Comparison of ENCODE assay signal across 10 mouse cellular contexts in genomic region chr7:16905491-16906021, GRCm38 (mm10). TPM values are rescaled to one million over a fixed set of nuclear protein-coding genes. Genes with fewer than 3 reads are reported as not detected.
DNase-seq lines count a peak whose midpoint lies in the region; ATAC-seq and TF ChIP-seq lines count a peak whose summit lies in the region.
"Had no signal": no experiment of that assay in that cellular context is flagged by ENCODE, and none has a peak within 500 bp of the region (broad histone marks: within the 10 kb centered on the region; RNA-seq: fewer than 3 reads in every experiment).

No protein-coding gene starts in this region.

- no peak for ATAC-seq in intestine, embryonic 15.5 days
- no peak for ATAC-seq in intestine, postnatal 0 days
- ATAC-seq in heart, embryonic 15.5 days (replicated peaks; ENCODE audit: insufficient number of reproducible peaks, insufficient read depth, low FRiP score, low read depth), result no peak
- ATAC-seq in lung, postnatal 0 days, result peak; percentile 56

- TF ChIP-seq EP300 in MEL (IDR thresholded peaks at IDR 0.05; ENCODE audit: low read depth in 1 of 2, low read length in 2 of 2), result 0 out of 4 replicates have a peak, but pooled peaks of 1 of the 2 experiments have one; percentile 36
- no peak for TF ChIP-seq EP300 in lung, postnatal 0 days (IDR thresholded peaks at IDR 0.05)

- no peaks in the 10 kb centered on the region for H3K9me3 ChIP-seq in intestine, embryonic 15.5 days
- no peaks in the 10 kb centered on the region for H3K9me3 ChIP-seq in intestine, postnatal 0 days (ENCODE audit: control insufficient read depth)
- H3K9me3 ChIP-seq in MEL (replicated peaks; ENCODE audit: insufficient read depth, low read length), result no peaks in the 10 kb centered on the region
- H3K9me3 ChIP-seq in heart, embryonic 15.5 days (replicated peaks), result no peaks in the 10 kb centered on the region
- H3K9me3 ChIP-seq in lung, postnatal 0 days (ENCODE audit: low read length), result no peaks in the 10 kb centered on the region
- H3K9me3 ChIP-seq: embryonic facial prominence, embryonic 13.5 days; neural tube, embryonic 12.5 days had no signal

- peaks cover 58% of the 10 kb centered on the region for H3K4me1 ChIP-seq in intestine, embryonic 15.5 days (replicated peaks)
- no peaks in the 10 kb centered on the region for H3K4me1 ChIP-seq in intestine, postnatal 0 days (replicated peaks; ENCODE audit: control insufficient read depth, insufficient read depth, low read length)
- H3K4me1 ChIP-seq in MEL (ENCODE audit: control insufficient read depth in 1 of 2, insufficient read depth in 2 of 2, low read length in 2 of 2), result peaks cover 6 to 47% of the 10 kb centered on the region in 2 experiments
- peaks cover 54% of the 10 kb centered on the region for H3K4me1 ChIP-seq in heart, embryonic 15.5 days (replicated peaks)
- peaks cover 4% of the 10 kb centered on the region for H3K4me1 ChIP-seq in lung, postnatal 0 days (ENCODE audit: insufficient read depth, low read depth, low read length)

- no peaks in the 10 kb centered on the region for H3K27me3 ChIP-seq in intestine, embryonic 15.5 days (replicated peaks)
- H3K27me3 ChIP-seq in intestine, postnatal 0 days (replicated peaks; ENCODE audit: control insufficient read depth, insufficient read depth, low read length), result peaks cover 2% of the 10 kb centered on the region; the same call in 1 of the 2 replicates
- H3K27me3 ChIP-seq in MEL (ENCODE audit: control insufficient read depth in 1 of 2, insufficient read depth in 2 of 2, low read length in 2 of 2), result no peaks in the 10 kb centered on the region; a peak in 2 of 4 replicates
- peaks cover 62% of the 10 kb centered on the region for H3K27me3 ChIP-seq in heart, embryonic 15.5 days
- H3K27me3 ChIP-seq in lung, postnatal 0 days (replicated peaks; ENCODE audit: insufficient read depth, low read length), result no peaks in the 10 kb centered on the region
- H3K27me3 ChIP-seq: embryonic facial prominence, embryonic 13.5 days had no signal

- TF ChIP-seq CTCF in intestine, postnatal 0 days (IDR thresholded peaks at IDR 0.05; ENCODE audit: low read depth), result no peak
- TF ChIP-seq CTCF in MEL (IDR thresholded peaks at IDR 0.05 in 2 of 3, conservative IDR thresholded peaks at IDR 0.05 in 1 of 3; ENCODE audit: control insufficient read depth in 1 of 3, insufficient read depth in 1 of 3, low read depth in 2 of 3, low read length in 3 of 3, poor library complexity in 1 of 3, severe bottlenecking in 1 of 3), result no peak
- no peak for TF ChIP-seq CTCF in lung, postnatal 0 days (IDR thresholded peaks at IDR 0.05)

- no peak overlapping the region for H3K4me3 ChIP-seq in intestine, embryonic 15.5 days (replicated peaks)
- no peak overlapping the region for H3K4me3 ChIP-seq in intestine, postnatal 0 days (ENCODE audit: low read depth, low read length)
- H3K4me3 ChIP-seq in MEL (ENCODE audit: control insufficient read depth in 1 of 2, insufficient read depth in 1 of 2, low read depth in 2 of 2, low read length in 2 of 2), result peak overlapping the region; percentile 33 to 44
- no peak overlapping the region for H3K4me3 ChIP-seq in heart, embryonic 15.5 days
- H3K4me3 ChIP-seq in lung, postnatal 0 days (ENCODE audit: low read depth, low read length), result no peak overlapping the region
- H3K4me3 ChIP-seq: embryonic facial prominence, embryonic 13.5 days; neural tube, embryonic 12.5 days had no signal

- no peak; a peak in 1 of 4 replicates for TF ChIP-seq POLR2A in MEL (IDR thresholded peaks at IDR 0.05; ENCODE audit: control insufficient read depth in 1 of 2, insufficient read depth in 1 of 2, low read depth in 1 of 2, low read length in 2 of 2, poor library complexity in 1 of 2)

- peak; percentile 82 for DNase-seq in MEL (ENCODE audit: low read depth, low spot score)
- peak; percentile 48 for DNase-seq in lung, postnatal 0 days (ENCODE audit: low spot score)
- DNase-seq in layer of hippocampus, postnatal 25 days (ENCODE audit: extremely low spot score in 1 of 2, low spot score in 1 of 2), result no peak
- no peak for DNase-seq in cerebellum, adult 9-11 months
- no peak for DNase-seq in layer of hippocampus, postnatal 36 days

- TF ChIP-seq RAD21 in MEL (IDR thresholded peaks at IDR 0.05; ENCODE audit: low read depth, low read length), result no peak

- H3K79me2 ChIP-seq in MEL (ENCODE audit: control insufficient read depth, insufficient read depth, low read length, poor library complexity), result peaks cover 27% of the 10 kb centered on the region

- WGBS in intestine, embryonic 15.5 days, result 41% methylated on average over 9 of the region's 9 CpGs
- 66% methylated on average over 9 of the region's 9 CpGs for WGBS in intestine, postnatal 0 days
- WGBS in heart, embryonic 15.5 days, result 43% methylated on average over 9 of the region's 9 CpGs
- 56% methylated on average over 9 of the region's 9 CpGs for whole genome bisulfite sequencing in lung, postnatal 0 days

- no peak overlapping the region for H3K9ac ChIP-seq in intestine, embryonic 15.5 days
- no peak overlapping the region for H3K9ac ChIP-seq in intestine, postnatal 0 days (ENCODE audit: low read depth, low read length)
- H3K9ac ChIP-seq in MEL (ENCODE audit: control insufficient read depth, low read depth, low read length, poor library complexity, severe bottlenecking), result peak overlapping the region; percentile 48
- H3K9ac ChIP-seq in heart, embryonic 15.5 days, result no peak overlapping the region
- H3K9ac ChIP-seq in lung, postnatal 0 days (replicated peaks; ENCODE audit: low read depth), result no peak overlapping the region
- H3K9ac ChIP-seq: neural tube, embryonic 12.5 days had no signal

- H3K4me2 ChIP-seq in intestine, embryonic 15.5 days (replicated peaks), result 0 out of 2 replicates have a peak overlapping the region, but pooled peaks have one; percentile 3
- no peak overlapping the region for H3K4me2 ChIP-seq in intestine, postnatal 0 days (replicated peaks; ENCODE audit: low read depth)
- no peak overlapping the region for H3K4me2 ChIP-seq in heart, embryonic 15.5 days
- H3K4me2 ChIP-seq in lung, postnatal 0 days (replicated peaks; ENCODE audit: low read depth, low read length), result no peak overlapping the region
- H3K4me2 ChIP-seq: neural tube, embryonic 12.5 days had no signal

- no peaks in the 10 kb centered on the region for H3K36me3 ChIP-seq in intestine, embryonic 15.5 days
- H3K36me3 ChIP-seq in intestine, postnatal 0 days (ENCODE audit: control insufficient read depth, insufficient read depth), result no peaks in the 10 kb centered on the region
- H3K36me3 ChIP-seq in MEL (ENCODE audit: control insufficient read depth in 1 of 2, insufficient read depth in 2 of 2, low read length in 2 of 2), result peaks cover 0 to 33% of the 10 kb centered on the region in 2 experiments
- H3K36me3 ChIP-seq in heart, embryonic 15.5 days, result no peaks in the 10 kb centered on the region
- H3K36me3 ChIP-seq in lung, postnatal 0 days (ENCODE audit: insufficient read depth, low read length), result no peaks in the 10 kb centered on the region
- H3K36me3 ChIP-seq: embryonic facial prominence, embryonic 13.5 days; neural tube, embryonic 12.5 days had no signal

- H3K27ac ChIP-seq in intestine, embryonic 15.5 days, result no peak overlapping the region
- H3K27ac ChIP-seq in intestine, postnatal 0 days (ENCODE audit: low read depth, low read length), result no peak overlapping the region; the same call in 1 of the 2 replicates
- peak overlapping the region; percentile 61 for H3K27ac ChIP-seq in MEL (ENCODE audit: control insufficient read depth, low read depth, low read length)
- H3K27ac ChIP-seq in heart, embryonic 15.5 days, result peak overlapping the region; percentile 10
- H3K27ac ChIP-seq in lung, postnatal 0 days (ENCODE audit: low read length), result 0 out of 2 replicates have a peak overlapping the region, but pooled peaks have one; percentile 43
- H3K27ac ChIP-seq: embryonic facial prominence, embryonic 13.5 days; neural tube, embryonic 12.5 days had no signal

RNA-seq across cellular contexts. Expression of gene Ptgir, which starts 0.7 kb away (rescaled TPM):
- polyA plus RNA-seq in intestine, embryonic 15.5 days (2015; fragmentation: Nextera tagmentation; extraction: Ambion mirVana), result 2.8 and 3.0 TPM in 2 replicates
- polyA plus RNA-seq in intestine, postnatal 0 days (2015; fragmentation: Nextera tagmentation; extraction: Ambion mirVana), result 1.7 and 1.8 TPM in 2 replicates
- total RNA-seq in MEL (2012; rRNA removed), result 19.6 and 22.8 TPM in 2 replicates
- 10 to 100 TPM in 1 of 2 experiments, not detected in 1; 23.7 TPM for polyA plus RNA-seq in MEL (2012; ENCODE audit: insufficient read depth in 1 of 2, insufficient read length in 2 of 2, low read depth in 1 of 2, low replicate concordance in 2 of 2, missing spikeins in 1 of 2)
- 0.86 and 1.2 TPM in 2 replicates for polyA plus RNA-seq in heart, embryonic 15.5 days (2015; fragmentation: Nextera tagmentation; extraction: Ambion mirVana)
- polyA plus RNA-seq in lung, postnatal 0 days (2015; fragmentation: Nextera tagmentation; extraction: Ambion mirVana), result 2.0 and 2.4 TPM in 2 replicates
- total RNA-seq in layer of hippocampus, postnatal 25 days (2021), result under 1 TPM in 1 of 2 experiments, not detected in 1; 0.09 TPM
- total RNA-seq in layer of hippocampus, postnatal 36 days (2021), result not detected

RNA-seq across cellular contexts. Expression of gene Gng8, which starts 14.0 kb away (rescaled TPM):
- polyA plus RNA-seq in intestine, embryonic 15.5 days (2015; fragmentation: Nextera tagmentation; extraction: Ambion mirVana), result 7.4 and 8.3 TPM in 2 replicates
- polyA plus RNA-seq in intestine, postnatal 0 days (2015; fragmentation: Nextera tagmentation; extraction: Ambion mirVana), result 4.7 and 5.3 TPM in 2 replicates
- total RNA-seq in MEL (2012; rRNA removed), result 0.39 TPM in 1 of 2 replicates, not detected in the other
- polyA plus RNA-seq in MEL (2012; ENCODE audit: insufficient read depth in 1 of 2, insufficient read length in 2 of 2, low read depth in 1 of 2, low replicate concordance in 2 of 2, missing spikeins in 1 of 2), result 1 to 10 TPM in 1 of 2 experiments, not detected in 1; 2.2 TPM
- polyA plus RNA-seq in heart, embryonic 15.5 days (2015; fragmentation: Nextera tagmentation; extraction: Ambion mirVana), result 4.2 and 5.2 TPM in 2 replicates
- polyA plus RNA-seq in lung, postnatal 0 days (2015; fragmentation: Nextera tagmentation; extraction: Ambion mirVana), result 5.2 and 6.6 TPM in 2 replicates
- total RNA-seq in layer of hippocampus, postnatal 25 days (2021), result 1 to 10 TPM; 2.5 to 3.2 TPM
- 1 to 10 TPM; 2.4 to 2.7 TPM for total RNA-seq in layer of hippocampus, postnatal 36 days (2021)

RNA-seq across cellular contexts. Expression of gene Calm3, which starts 18.4 kb away (rescaled TPM):
- 137 and 140 TPM in 2 replicates for polyA plus RNA-seq in intestine, embryonic 15.5 days (2015; fragmentation: Nextera tagmentation; extraction: Ambion mirVana)
- 236 and 241 TPM in 2 replicates for polyA plus RNA-seq in intestine, postnatal 0 days (2015; fragmentation: Nextera tagmentation; extraction: Ambion mirVana)
- total RNA-seq in MEL (2012; rRNA removed), result 450 and 482 TPM in 2 replicates
- polyA plus RNA-seq in MEL (2012; ENCODE audit: insufficient read depth in 1 of 2, insufficient read length in 2 of 2, low read depth in 1 of 2, low replicate concordance in 2 of 2, missing spikeins in 1 of 2), result 1,000 to 10,000 TPM in 1 of 2 experiments, 100 to 1,000 TPM in 1; 515 to 1,030 TPM
- polyA plus RNA-seq in heart, embryonic 15.5 days (2015; fragmentation: Nextera tagmentation; extraction: Ambion mirVana), result 96.4 and 98.4 TPM in 2 replicates
- 61.7 and 63.6 TPM in 2 replicates for polyA plus RNA-seq in lung, postnatal 0 days (2015; fragmentation: Nextera tagmentation; extraction: Ambion mirVana)
- 1,000 to 10,000 TPM; 2,256 to 2,439 TPM for total RNA-seq in layer of hippocampus, postnatal 25 days (2021)
- total RNA-seq in layer of hippocampus, postnatal 36 days (2021), result 1,000 to 10,000 TPM; 2,055 to 2,361 TPM

RNA-seq across cellular contexts. Expression of gene Dact3, which starts 30.4 kb away (rescaled TPM):
- polyA plus RNA-seq in intestine, embryonic 15.5 days (2015; fragmentation: Nextera tagmentation; extraction: Ambion mirVana), result 3.1 and 3.2 TPM in 2 replicates
- polyA plus RNA-seq in intestine, postnatal 0 days (2015; fragmentation: Nextera tagmentation; extraction: Ambion mirVana), result 3.4 and 3.7 TPM in 2 replicates
- total RNA-seq in MEL (2012; rRNA removed), result 0.31 and 0.49 TPM in 2 replicates
- 1 to 10 TPM in 1 of 2 experiments, not detected in 1; 2.1 TPM for polyA plus RNA-seq in MEL (2012; ENCODE audit: insufficient read depth in 1 of 2, insufficient read length in 2 of 2, low read depth in 1 of 2, low replicate concordance in 2 of 2, missing spikeins in 1 of 2)
- polyA plus RNA-seq in heart, embryonic 15.5 days (2015; fragmentation: Nextera tagmentation; extraction: Ambion mirVana), result 5.8 and 7.0 TPM in 2 replicates
- 4.2 and 4.3 TPM in 2 replicates for polyA plus RNA-seq in lung, postnatal 0 days (2015; fragmentation: Nextera tagmentation; extraction: Ambion mirVana)
- total RNA-seq in layer of hippocampus, postnatal 25 days (2021), result 100 to 1,000 TPM; 150 to 160 TPM
- total RNA-seq in layer of hippocampus, postnatal 36 days (2021), result 100 to 1,000 TPM; 146 to 149 TPM

RNA-seq across cellular contexts. Expression of gene Pnmal2, which starts 38.9 kb away (rescaled TPM):
- polyA plus RNA-seq in intestine, embryonic 15.5 days (2015; fragmentation: Nextera tagmentation; extraction: Ambion mirVana), result 8.1 and 8.3 TPM in 2 replicates
- 3.3 and 3.6 TPM in 2 replicates for polyA plus RNA-seq in intestine, postnatal 0 days (2015; fragmentation: Nextera tagmentation; extraction: Ambion mirVana)
- not detected in 2 replicates for total RNA-seq in MEL (2012; rRNA removed)
- under 1 TPM in 1 of 2 experiments, not detected in 1; 0.07 TPM for polyA plus RNA-seq in MEL (2012; ENCODE audit: insufficient read depth in 1 of 2, insufficient read length in 2 of 2, low read depth in 1 of 2, low replicate concordance in 2 of 2, missing spikeins in 1 of 2)
- polyA plus RNA-seq in heart, embryonic 15.5 days (2015; fragmentation: Nextera tagmentation; extraction: Ambion mirVana), result 4.7 and 6.2 TPM in 2 replicates
- 1.9 and 2.0 TPM in 2 replicates for polyA plus RNA-seq in lung, postnatal 0 days (2015; fragmentation: Nextera tagmentation; extraction: Ambion mirVana)
- total RNA-seq in layer of hippocampus, postnatal 25 days (2021), result 100 to 1,000 TPM; 320 to 337 TPM
- total RNA-seq in layer of hippocampus, postnatal 36 days (2021), result 100 to 1,000 TPM; 345 to 361 TPM

Comparison
In these comparisons a context has a peak if more than half of its experiments do, and no peak if none do; other contexts are left out.
1. H3K27ac ChIP-seq: peak in MEL (single experiment), heart, embryonic 15.5 days (single experiment) and lung, postnatal 0 days (single experiment); none in intestine, embryonic 15.5 days (single experiment) and intestine, postnatal 0 days (single experiment).
2. H3K4me3 ChIP-seq: peak in MEL (2 of 2); none in intestine, embryonic 15.5 days (single experiment), intestine, postnatal 0 days (single experiment), heart, embryonic 15.5 days (single experiment) and lung, postnatal 0 days (single experiment).
3. DNase-seq: peak in MEL (single experiment) and lung, postnatal 0 days (single experiment); none in layer of hippocampus, postnatal 25 days (0 of 2), cerebellum, adult 9-11 months (single experiment) and layer of hippocampus, postnatal 36 days (0 of 2).